8 mouse cellular contexts compared by ENCODE assay signal in the genomic region with DNA sequence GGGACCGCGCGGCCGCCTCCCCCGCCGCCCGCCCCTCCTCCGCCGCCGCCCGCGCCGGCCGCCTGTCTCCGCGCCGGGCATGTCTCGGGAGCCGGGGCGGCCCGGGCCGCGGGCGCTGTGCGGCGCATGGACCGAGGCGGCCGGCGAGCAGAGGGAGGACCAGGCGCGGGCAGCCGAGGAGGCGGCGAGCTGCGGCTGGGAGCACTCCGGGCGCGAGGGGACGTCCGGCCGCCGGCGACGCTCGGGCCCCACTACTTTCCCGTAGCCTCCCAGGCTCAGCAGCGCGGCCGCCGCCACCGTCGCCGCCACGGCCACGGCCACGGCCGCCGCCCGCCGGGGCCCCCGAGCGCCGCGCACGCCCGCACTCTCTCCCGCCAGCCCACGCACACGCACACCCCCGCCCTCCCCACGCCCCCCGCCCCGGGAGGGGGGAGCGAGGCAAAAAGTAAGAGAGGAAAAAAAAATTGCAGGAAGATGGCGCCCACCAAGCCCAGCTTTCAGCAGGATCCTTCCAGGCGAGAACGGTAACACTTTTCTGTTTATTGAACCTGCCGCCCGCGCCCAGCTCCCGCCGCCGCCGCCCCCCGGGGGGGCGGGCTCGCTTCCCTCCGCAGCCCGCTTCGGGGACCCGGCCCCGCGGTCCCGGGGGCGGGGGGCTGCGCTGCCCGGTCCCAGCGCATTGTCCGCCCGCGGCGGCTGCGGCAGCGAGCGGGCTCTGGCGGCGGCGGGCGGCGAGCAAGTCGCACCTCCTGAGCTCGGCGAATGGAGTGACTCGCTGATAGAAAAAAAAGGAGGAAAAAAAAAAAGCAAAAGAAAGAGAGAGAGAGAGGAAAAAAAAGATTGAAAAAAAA. TPM values are rescaled to one million over a fixed set of nuclear protein-coding genes. Genes with fewer than 3 reads are reported as not detected.
DNase-seq lines count a peak whose midpoint lies in the region; ATAC-seq and TF ChIP-seq lines count a peak whose summit lies in the region.

No protein-coding gene starts in this region.

- WGBS in cerebellum, adult 2 months = under 1% methylated on average over 87 of the region's 115 CpGs
- WGBS in kidney, embryonic 16.5 days = under 1% methylated on average over 63 of the region's 115 CpGs
- 7% methylated on average over 59 of the region's 115 CpGs for WGBS in lung, postnatal 0 days
- WGBS in small intestine, adult 2 months = 2% methylated on average over 112 of the region's 115 CpGs

- H3K9me3 ChIP-seq in kidney, embryonic 16.5 days (ENCODE audit: low read length) = no peaks in the 10 kb centered on the region
- no peaks in the 10 kb centered on the region for H3K9me3 ChIP-seq in lung, postnatal 0 days (ENCODE audit: low read length)

- H3K36me3 ChIP-seq in testis, adult 2 months (ENCODE audit: control insufficient read depth, insufficient read depth, low read length) = no peaks in the 10 kb centered on the region
- H3K36me3 ChIP-seq in kidney, embryonic 16.5 days (ENCODE audit: insufficient read depth, low read length) = no peaks in the 10 kb centered on the region
- no peaks in the 10 kb centered on the region for H3K36me3 ChIP-seq in lung, postnatal 0 days (ENCODE audit: insufficient read depth, low read length)
- no peaks in the 10 kb centered on the region for H3K36me3 ChIP-seq in small intestine, adult 2 months (ENCODE audit: control insufficient read depth, insufficient read depth, low read length)

- no peak for TF ChIP-seq CTCF in testis, adult 2 months (IDR thresholded peaks at IDR 0.05; ENCODE audit: control insufficient read depth, insufficient read depth, insufficient replicate concordance, low read depth, low read length)
- no peak for TF ChIP-seq CTCF in cerebellum, adult 2 months (IDR thresholded peaks at IDR 0.05; ENCODE audit: borderline replicate concordance, insufficient read depth, low read depth, low read length)
- 0 out of 2 replicates have a peak, but pooled peaks have one; percentile 21 for TF ChIP-seq CTCF in lung, postnatal 0 days (IDR thresholded peaks at IDR 0.05)
- TF ChIP-seq CTCF in small intestine, adult 2 months (IDR thresholded peaks at IDR 0.05; ENCODE audit: extremely low read depth, insufficient read length, insufficient replicate concordance, low read depth, low read length) = no peak

- no peak for TF ChIP-seq POLR2A in testis, adult 2 months (IDR thresholded peaks at IDR 0.05; ENCODE audit: control insufficient read depth, low read depth, low read length)
- no peak for TF ChIP-seq POLR2A in cerebellum, adult 2 months (IDR thresholded peaks at IDR 0.05; ENCODE audit: borderline replicate concordance, insufficient read depth, low read length)
- no peak for TF ChIP-seq POLR2A in small intestine, adult 2 months (IDR thresholded peaks at IDR 0.05; ENCODE audit: low read depth, low read length)

- H3K4me2 ChIP-seq in kidney, embryonic 16.5 days (replicated peaks; ENCODE audit: low read depth, low read length) = peak overlapping the region; percentile 94
- peak overlapping the region; percentile 99 for H3K4me2 ChIP-seq in lung, postnatal 0 days (replicated peaks; ENCODE audit: low read depth, low read length)

- no peak for DNase-seq in testis, postnatal 14 days (ENCODE audit: low spot score)
- DNase-seq in cerebellum, adult 2 months = peak; percentile 17 to 38
- DNase-seq in frontal cortex, postnatal 25 days (ENCODE audit: low spot score in 2 of 2) = peak; percentile 12 to 14
- DNase-seq in lung, postnatal 0 days (ENCODE audit: low spot score) = peak; percentile 42

- H3K4me3 ChIP-seq in testis, adult 2 months (ENCODE audit: control insufficient read depth, low read depth, low read length) = peak overlapping the region; percentile 76
- H3K4me3 ChIP-seq in cerebellum, adult 2 months (replicated peaks; ENCODE audit: insufficient read depth, low read depth, low read length) = peak overlapping the region; percentile 59
- H3K4me3 ChIP-seq in kidney, embryonic 16.5 days (ENCODE audit: low read length) = peak overlapping the region; percentile 70
- peak overlapping the region; percentile 65 for H3K4me3 ChIP-seq in lung, postnatal 0 days (ENCODE audit: low read depth, low read length)
- peak overlapping the region; percentile 56 for H3K4me3 ChIP-seq in small intestine, adult 2 months (ENCODE audit: low read depth, low read length)

- TF ChIP-seq EP300 in lung, postnatal 0 days (IDR thresholded peaks at IDR 0.05) = no peak

- peaks cover 12% of the 10 kb centered on the region for H3K4me1 ChIP-seq in testis, adult 2 months (ENCODE audit: control insufficient read depth, insufficient read depth, low read length)
- H3K4me1 ChIP-seq in cerebellum, adult 2 months (ENCODE audit: control insufficient read depth, insufficient read depth, low read length) = no peaks in the 10 kb centered on the region
- H3K4me1 ChIP-seq in kidney, embryonic 16.5 days (ENCODE audit: insufficient read depth, low read length) = peaks cover 26% of the 10 kb centered on the region
- peaks cover 6% of the 10 kb centered on the region for H3K4me1 ChIP-seq in lung, postnatal 0 days (ENCODE audit: insufficient read depth, low read depth, low read length)
- no peaks in the 10 kb centered on the region for H3K4me1 ChIP-seq in small intestine, adult 2 months (ENCODE audit: control insufficient read depth, insufficient read depth, insufficient read length, low read length)

- peak overlapping the region; percentile 85 for H3K9ac ChIP-seq in kidney, embryonic 16.5 days (replicated peaks; ENCODE audit: low read length)
- H3K9ac ChIP-seq in lung, postnatal 0 days (replicated peaks; ENCODE audit: low read depth) = peak overlapping the region; percentile 12

- H3K27ac ChIP-seq in testis, adult 2 months (ENCODE audit: control insufficient read depth, insufficient read depth, low read depth, low read length) = no peak overlapping the region
- H3K27ac ChIP-seq in cerebellum, adult 2 months (ENCODE audit: insufficient read depth, low read length) = no peak overlapping the region
- peak overlapping the region; percentile 75 for H3K27ac ChIP-seq in kidney, embryonic 16.5 days (ENCODE audit: low read length)
- H3K27ac ChIP-seq in lung, postnatal 0 days (ENCODE audit: low read length) = no peak overlapping the region
- no peak overlapping the region for H3K27ac ChIP-seq in small intestine, adult 2 months (ENCODE audit: insufficient read depth, low read depth, low read length)

- peaks cover 12% of the 10 kb centered on the region for H3K27me3 ChIP-seq in testis, adult 2 months (ENCODE audit: control insufficient read depth, insufficient read depth, low read length)
- H3K27me3 ChIP-seq in cerebellum, adult 2 months (ENCODE audit: control insufficient read depth, insufficient read depth, low read length) = peaks cover 4% of the 10 kb centered on the region; the same call in 1 of the 2 replicates
- H3K27me3 ChIP-seq in kidney, embryonic 16.5 days (ENCODE audit: insufficient read depth, low read length) = peaks cover 49% of the 10 kb centered on the region
- H3K27me3 ChIP-seq in lung, postnatal 0 days (replicated peaks; ENCODE audit: insufficient read depth, low read length) = peaks cover 44% of the 10 kb centered on the region
- H3K27me3 ChIP-seq in small intestine, adult 2 months (ENCODE audit: control insufficient read depth, insufficient read depth, low read length) = peaks cover 48% of the 10 kb centered on the region

- ATAC-seq in kidney, embryonic 16.5 days (ENCODE audit: low FRiP score, low TSS enrichment) = peak; percentile 60
- peak; percentile 72 for ATAC-seq in lung, postnatal 0 days
- no peak for ATAC-seq in activated CD4-positive, CD25-positive, alpha-beta regulatory T cell, adult 4 months

RNA-seq across cellular contexts. Expression of gene Npas3, which starts 4.3 kb away (rescaled TPM):
- 0.91 and 0.96 TPM in 2 replicates for polyA plus RNA-seq in testis, adult 2 months (2012; rRNA removed)
- 13.3 and 14.2 TPM in 2 replicates for polyA plus RNA-seq in cerebellum, adult 2 months (2012; rRNA removed)
- polyA plus RNA-seq in kidney, embryonic 16.5 days (2015; fragmentation: Nextera tagmentation; extraction: Ambion mirVana) = 0.92 and 2.1 TPM in 2 replicates
- polyA plus RNA-seq in lung, postnatal 0 days (2015; fragmentation: Nextera tagmentation; extraction: Ambion mirVana) = 0.15 and 0.17 TPM in 2 replicates
- 0.01 and 0.13 TPM in 2 replicates for polyA plus RNA-seq in small intestine, adult 2 months (2012; rRNA removed)
- polyA plus RNA-seq in activated CD4-positive, CD25-positive, alpha-beta regulatory T cell, adult 4 months (2017; shearing (Covaris generic)) = under 1 TPM in 1 of 2 experiments, not detected in 1; 0.05 TPM
